Mouse (Mus musculus) midbrain, embryonic 12.5 days (tissue): ENCODE data around the gene Brd3. TPM values are rescaled to one million over a fixed set of nuclear protein-coding genes. Genes with fewer than 3 reads are reported as not detected.

Source experiments
- ATAC-seq: fragments of 200-750 bp; cut with Nextera tagmentation; 2 replicates; pipeline ENCODE4 v1.8.0; 2017; ENCODE audit warnings: low read depth, moderate TSS enrichment, moderate library complexity; ENCODE audit not compliant: low FRiP score
- H3K27ac ChIP-seq: fragments of 300-500 bp; sonication (generic); replicated peaks from 2 replicates; pipeline ENCODE4 v1.5.1; 2016; ENCODE audit warnings: mild to moderate bottlenecking
- H3K27me3 ChIP-seq: fragments of 300-500 bp; sonication (generic); 2 replicates; pipeline ENCODE4 v1.6.1; 2016; ENCODE audit warnings: mild to moderate bottlenecking
- H3K36me3 ChIP-seq: fragments of 300-500 bp; sonication (generic); 2 replicates; pipeline ENCODE4 v1.6.1; 2016
- H3K4me1 ChIP-seq: fragments of 300-500 bp; sonication (generic); 2 replicates; pipeline ENCODE4 v1.6.1; 2016
- H3K4me2 ChIP-seq: fragments of 300-500 bp; sonication (generic); replicated peaks from 2 replicates; pipeline ENCODE4 v1.6.1; 2016; ENCODE audit warnings: mild to moderate bottlenecking, moderate library complexity
- H3K4me3 ChIP-seq: fragments of 300-500 bp; sonication (generic); 2 replicates; pipeline ENCODE4 v1.5.1; 2016; ENCODE audit warnings: mild to moderate bottlenecking
- H3K9ac ChIP-seq: fragments of 300-500 bp; sonication (generic); replicated peaks from 2 replicates; pipeline ENCODE4 v1.6.1; 2016; ENCODE audit warnings: mild to moderate bottlenecking, moderate library complexity
- H3K9me3 ChIP-seq: fragments of 300-500 bp; sonication (generic); 2 replicates; pipeline ENCODE4 v1.6.1; 2016; ENCODE audit warnings: mild to moderate bottlenecking
- WGBS: fragments of 180-500 bp; shearing (Covaris S2); methylation state at CpG from one replicate; pipeline ENCODE4 v1.1.7; 2016; 5-methylcytosine and 5-hydroxymethylcytosine counted together
- polyA plus RNA-seq: library from polyadenylated mRNA; unstranded; fragments of >200 nt; fragmentation: Nextera tagmentation; extraction: Ambion mirVana; gene quantifications from 2 replicates; pipeline ENCODE4 v1.2.1, GENCODE M21; 2016

Gene Brd3
- polyA plus RNA-seq, 1 experiment from 2014 or later: 127 TPM

GRCm38 (mm10) chr2:27461881-27462660 lies 45.4 kb downstream of the Brd3 start:
- Histone ChIP-seq H3K9ac (no peak overlapping the region), H3K36me3 (peaks cover 93% of the 10 kb centered on the region), H3K4me2 (no peak overlapping the region), H3K27ac (no peak overlapping the region), H3K4me3 (no peak overlapping the region), H3K27me3 (no peaks in the 10 kb centered on the region), H3K9me3 (no peaks in the 10 kb centered on the region), H3K4me1 (no peaks in the 10 kb centered on the region)
- ATAC-seq: no peak
- 90% methylated on average over 4 of the region's 4 CpGs for WGBS

GRCm38 (mm10) chr2:27460651-27461050 lies 46.8 kb downstream of the Brd3 start:
- Histone ChIP-seq H3K9me3 (no peaks in the 10 kb centered on the region), H3K4me3 (no peak overlapping the region), H3K27me3 (no peaks in the 10 kb centered on the region), H3K27ac (no peak overlapping the region), H3K36me3 (peaks cover 94% of the 10 kb centered on the region), H3K9ac (no peak overlapping the region), H3K4me2 (no peak overlapping the region), H3K4me1 (no peaks in the 10 kb centered on the region)
- 71% methylated on average over 9 of the region's 9 CpGs for WGBS
- ATAC-seq: no peak

GRCm38 (mm10) chr2:27460163-27460562 lies 47.3 kb downstream of the Brd3 start:
- no peak for ATAC-seq
- 92% methylated on average over 5 of the region's 5 CpGs for WGBS
- H3K4me2 ChIP-seq: no peak overlapping the region
- H3K36me3 ChIP-seq: peaks cover 96% of the 10 kb centered on the region
- H3K9ac ChIP-seq: no peak overlapping the region
- no peak overlapping the region for H3K27ac ChIP-seq
- H3K4me1 ChIP-seq: no peaks in the 10 kb centered on the region
- H3K4me3 ChIP-seq: no peak overlapping the region
- H3K27me3 ChIP-seq: no peaks in the 10 kb centered on the region
- H3K9me3 ChIP-seq: no peaks in the 10 kb centered on the region

- Histone ChIP-seq H3K4me2 (no peak overlapping the region), H3K4me3 (no peak overlapping the region), H3K27me3 (no peaks in the 10 kb centered on the region), H3K27ac (no peak overlapping the region), H3K9me3 (no peaks in the 10 kb centered on the region), H3K36me3 (peaks cover 99% of the 10 kb centered on the region), H3K4me1 (no peaks in the 10 kb centered on the region), H3K9ac (no peak overlapping the region)
- 92% methylated on average over 7 of the region's 7 CpGs for WGBS
- ATAC-seq: no peak
Measured at GRCm38 (mm10) chr2:27459735-27460134, 47.7 kb downstream of the Brd3 start.

- Histone ChIP-seq H3K27me3 (no peaks in the 10 kb centered on the region), H3K4me3 (no peak overlapping the region), H3K27ac (no peak overlapping the region), H3K4me1 (no peaks in the 10 kb centered on the region), H3K9ac (no peak overlapping the region), H3K4me2 (no peak overlapping the region), H3K9me3 (no peaks in the 10 kb centered on the region), H3K36me3 (peaks cover 95% of the 10 kb centered on the region)
- WGBS: 92% methylated on average over 14 of the region's 14 CpGs
- ATAC-seq: no peak
Measured at GRCm38 (mm10) chr2:27450226-27450625, 57.2 kb downstream of the Brd3 start.

- Histone ChIP-seq H3K4me3 (no peak overlapping the region), H3K9me3 (no peaks in the 10 kb centered on the region), H3K36me3 (peaks cover 78% of the 10 kb centered on the region), H3K27me3 (no peaks in the 10 kb centered on the region), H3K4me2 (no peak overlapping the region), H3K4me1 (peaks cover 10% of the 10 kb centered on the region), H3K9ac (no peak overlapping the region), H3K27ac (no peak overlapping the region)
- ATAC-seq: no peak
- 84% methylated on average over 5 of the region's 5 CpGs for WGBS
Measured at GRCm38 (mm10) chr2:27447782-27448181, 59.7 kb downstream of the Brd3 start.

- no peaks in the 10 kb centered on the region for H3K9me3 ChIP-seq
- no peak overlapping the region for H3K9ac ChIP-seq
- ATAC-seq: no peak
- no peaks in the 10 kb centered on the region for H3K27me3 ChIP-seq
- H3K4me3 ChIP-seq: no peak overlapping the region
- no peak overlapping the region for H3K4me2 ChIP-seq
- 93% methylated on average over 8 of the region's 8 CpGs for WGBS
- H3K4me1 ChIP-seq: peaks cover 13% of the 10 kb centered on the region
- peaks cover 70% of the 10 kb centered on the region for H3K36me3 ChIP-seq
- no peak overlapping the region for H3K27ac ChIP-seq
Measured at GRCm38 (mm10) chr2:27446812-27447211, 60.6 kb downstream of the Brd3 start.

GRCm38 (mm10) chr2:27445910-27446309 lies 61.6 kb downstream of the Brd3 start:
- H3K4me1 ChIP-seq: peaks cover 13% of the 10 kb centered on the region
- no peak overlapping the region for H3K4me3 ChIP-seq
- H3K27ac ChIP-seq: no peak overlapping the region
- 85% methylated on average over 3 of the region's 3 CpGs for WGBS
- H3K4me2 ChIP-seq: no peak overlapping the region
- H3K27me3 ChIP-seq: no peaks in the 10 kb centered on the region
- peaks cover 61% of the 10 kb centered on the region for H3K36me3 ChIP-seq
- no peaks in the 10 kb centered on the region for H3K9me3 ChIP-seq
- ATAC-seq: no peak
- H3K9ac ChIP-seq: no peak overlapping the region

GRCm38 (mm10) chr2:27443450-27443708 lies 64.1 kb downstream of the Brd3 start:
- Histone ChIP-seq H3K4me1 (peaks cover 13% of the 10 kb centered on the region), H3K4me2 (peak overlapping the region; percentile 72), H3K27ac (no peak overlapping the region), H3K9ac (no peak overlapping the region), H3K27me3 (no peaks in the 10 kb centered on the region), H3K9me3 (no peaks in the 10 kb centered on the region), H3K4me3 (peak overlapping the region; percentile 58; the same call in 1 of the 2 replicates), H3K36me3 (peaks cover 35% of the 10 kb centered on the region)
- 78% methylated on average over 5 of the region's 5 CpGs for WGBS
- ATAC-seq: no peak

- H3K36me3 ChIP-seq: peaks cover 30% of the 10 kb centered on the region
- peak overlapping the region; percentile 57 for H3K27ac ChIP-seq
- peak overlapping the region; percentile 72 for H3K4me2 ChIP-seq
- peak; percentile 45 for ATAC-seq
- peak overlapping the region; percentile 72 for H3K9ac ChIP-seq
- no peaks in the 10 kb centered on the region for H3K27me3 ChIP-seq
- peak overlapping the region; percentile 58 for H3K4me3 ChIP-seq
- no peaks in the 10 kb centered on the region for H3K9me3 ChIP-seq
- 35% methylated on average over 20 of the region's 20 CpGs for WGBS
- peaks cover 13% of the 10 kb centered on the region for H3K4me1 ChIP-seq
Measured at GRCm38 (mm10) chr2:27442708-27443449, 64.6 kb downstream of the Brd3 start.

- Histone ChIP-seq H3K9me3 (no peaks in the 10 kb centered on the region), H3K9ac (peak within 1 kb of the TSS; percentile 72), H3K4me1 (peaks cover 13% of the 10 kb centered on the region), H3K4me3 (peak within 1 kb of the TSS; percentile 58), H3K27ac (peak within 1 kb of the TSS; percentile 68), H3K27me3 (no peaks in the 10 kb centered on the region), H3K36me3 (peaks cover 23% of the 10 kb centered on the region), H3K4me2 (peak within 1 kb of the TSS; percentile 72)
- WGBS: under 1% methylated on average over 36 of the region's 36 CpGs
- ATAC-seq: peak; percentile 90
Measured at GRCm38 (mm10) chr2:27441767-27442707, 65.4 kb downstream of the Brd3 start, which contains the start of gene Brd3os. TSS of gene Brd3os (plus strand) at chr2:27442324.

GRCm38 (mm10) chr2:27438281-27438680 lies 69.2 kb downstream of the Brd3 start:
- H3K36me3 ChIP-seq: no peaks in the 10 kb centered on the region
- H3K27me3 ChIP-seq: no peaks in the 10 kb centered on the region
- no peaks in the 10 kb centered on the region for H3K9me3 ChIP-seq
- WGBS: 25% methylated on average over 11 of the region's 11 CpGs
- H3K27ac ChIP-seq: no peak overlapping the region
- ATAC-seq: no peak
- H3K4me2 ChIP-seq: no peak overlapping the region
- H3K9ac ChIP-seq: no peak overlapping the region
- H3K4me3 ChIP-seq: no peak overlapping the region
- H3K4me1 ChIP-seq: peaks cover 14% of the 10 kb centered on the region
